ENCODE assay signal across 18 mouse cellular contexts in the genomic region with DNA sequence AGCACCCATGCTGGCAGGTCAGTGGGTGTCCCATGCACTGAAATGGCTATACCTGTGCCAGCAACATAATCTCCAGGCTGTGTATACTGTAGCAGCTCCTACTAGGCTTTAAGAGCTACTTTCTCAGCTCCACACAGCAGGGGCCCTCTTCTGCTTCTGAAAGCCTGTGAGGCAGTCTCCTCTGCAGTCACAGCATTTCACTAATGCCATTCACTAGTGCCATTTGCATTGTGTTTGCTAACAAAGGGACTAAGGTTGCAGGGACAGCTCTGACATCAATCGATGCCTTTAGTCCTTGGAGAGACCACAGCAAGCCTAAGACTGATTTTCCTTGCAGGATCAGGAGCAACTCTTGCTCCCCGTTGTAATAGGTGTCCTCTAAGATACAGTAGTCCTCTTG.
A peak's percentile ranks its signal among the peaks of the same experiment; 100 is the strongest.
DNase-seq lines count a peak whose midpoint lies in the region; ATAC-seq lines count a peak whose summit lies in the region.
"Had no signal": no experiment of that assay in that cellular context is flagged by ENCODE, and none has a peak within 500 bp of the region (broad histone marks: within the 10 kb centered on the region; RNA-seq: fewer than 3 reads in every experiment).

No protein-coding gene starts in this region.

- DNase-seq in midbrain, embryonic 11.5 days (ENCODE audit: low spot score, missing footprints), result no peak
- DNase-seq in R1 (ENCODE audit: low read depth, low spot score), result peak; percentile 78
- peak; percentile 34 for DNase-seq in embryo, embryonic 10 days (ENCODE audit: low spot score)
- DNase-seq in mesoderm, embryonic 11.5 days (ENCODE audit: low read depth, low spot score), result peak; percentile 11
- no peak for DNase-seq in urinary bladder, adult 18-20 months (ENCODE audit: low spot score in 2 of 2)
- no peak for DNase-seq in right cerebral cortex, postnatal 14 days
- DNase-seq: adrenal gland, adult 2 months; adrenal gland, postnatal 25 days; cerebellum, adult 2 months; cerebellum, postnatal 10 days; gastrocnemius, adult 2 months; gastrocnemius, postnatal 25 days had no signal

- H3K9me3 ChIP-seq in midbrain, embryonic 11.5 days (ENCODE audit: control insufficient read depth, low read length), result no peaks in the 10 kb centered on the region
- H3K9me3 ChIP-seq in midbrain, embryonic 16.5 days (replicated peaks; ENCODE audit: control insufficient read depth, low read length, poor library complexity, severe bottlenecking), result no peaks in the 10 kb centered on the region
- H3K9me3 ChIP-seq: embryonic facial prominence, embryonic 10.5 days; forebrain, embryonic 13.5 days; heart, embryonic 12.5 days; hindbrain, embryonic 13.5 days; intestine, embryonic 15.5 days had no signal

- H3K27ac ChIP-seq in midbrain, embryonic 11.5 days (ENCODE audit: low read depth, low read length), result no peak overlapping the region
- no peak overlapping the region for H3K27ac ChIP-seq in midbrain, embryonic 16.5 days (ENCODE audit: low read length)
- H3K27ac ChIP-seq: embryonic facial prominence, embryonic 10.5 days; forebrain, embryonic 13.5 days; gastrocnemius, adult 2 months; hindbrain, embryonic 13.5 days; intestine, embryonic 15.5 days had no signal

- ATAC-seq in midbrain, embryonic 11.5 days (ENCODE audit: low FRiP score), result peak; percentile 55; the same call in 1 of the 2 replicates
- no peak for ATAC-seq in midbrain, embryonic 16.5 days
- ATAC-seq: forebrain, embryonic 13.5 days; intestine, embryonic 15.5 days had no signal

- no peaks in the 10 kb centered on the region for H3K36me3 ChIP-seq in midbrain, embryonic 11.5 days (ENCODE audit: control insufficient read depth, insufficient read depth, low read length)
- no peaks in the 10 kb centered on the region for H3K36me3 ChIP-seq in midbrain, embryonic 16.5 days (ENCODE audit: control insufficient read depth, insufficient read depth, low read length)
- H3K36me3 ChIP-seq: embryonic facial prominence, embryonic 10.5 days; heart, embryonic 12.5 days; hindbrain, embryonic 13.5 days; intestine, embryonic 15.5 days had no signal

- peaks cover 7% of the 10 kb centered on the region for H3K4me1 ChIP-seq in midbrain, embryonic 11.5 days (ENCODE audit: control insufficient read depth, insufficient read depth, low read length)
- H3K4me1 ChIP-seq in midbrain, embryonic 16.5 days (ENCODE audit: control insufficient read depth, insufficient read depth, low read length), result no peaks in the 10 kb centered on the region
- H3K4me1 ChIP-seq: heart, embryonic 12.5 days; intestine, embryonic 15.5 days had no signal

- H3K4me2 ChIP-seq in midbrain, embryonic 11.5 days, result no peak overlapping the region
- no peak overlapping the region for H3K4me2 ChIP-seq in midbrain, embryonic 16.5 days (ENCODE audit: low read length)
- H3K4me2 ChIP-seq: forebrain, embryonic 13.5 days; heart, embryonic 12.5 days; hindbrain, embryonic 13.5 days; intestine, embryonic 15.5 days had no signal

- no peak overlapping the region for H3K4me3 ChIP-seq in midbrain, embryonic 11.5 days (ENCODE audit: low read depth, low read length)
- no peak overlapping the region for H3K4me3 ChIP-seq in midbrain, embryonic 16.5 days (ENCODE audit: low read depth, low read length)
- H3K4me3 ChIP-seq: embryonic facial prominence, embryonic 10.5 days; forebrain, embryonic 13.5 days; gastrocnemius, adult 2 months; heart, embryonic 12.5 days; hindbrain, embryonic 13.5 days; intestine, embryonic 15.5 days had no signal

- WGBS in midbrain, embryonic 11.5 days, result 9% methylated on average over 2 of the region's 2 CpGs
- 0% methylated on average over 2 of the region's 2 CpGs for WGBS in midbrain, embryonic 16.5 days

- no peak overlapping the region for H3K9ac ChIP-seq in midbrain, embryonic 11.5 days (ENCODE audit: low read length)
- no peak overlapping the region for H3K9ac ChIP-seq in midbrain, embryonic 16.5 days (ENCODE audit: low read depth, low read length)
- H3K9ac ChIP-seq: forebrain, embryonic 13.5 days; heart, embryonic 12.5 days; hindbrain, embryonic 13.5 days; intestine, embryonic 15.5 days had no signal

- no peaks in the 10 kb centered on the region for H3K27me3 ChIP-seq in midbrain, embryonic 11.5 days (ENCODE audit: control insufficient read depth, insufficient read depth, low read length)
- H3K27me3 ChIP-seq in midbrain, embryonic 16.5 days (ENCODE audit: control insufficient read depth, insufficient read depth, low read depth, low read length), result no peaks in the 10 kb centered on the region
- H3K27me3 ChIP-seq: forebrain, embryonic 13.5 days; intestine, embryonic 15.5 days had no signal

Comparison
In these comparisons a context has a peak if more than half of its experiments do, and no peak if none do; other contexts are left out.
1. DNase-seq: peak in R1 (single experiment), embryo, embryonic 10 days (single experiment) and mesoderm, embryonic 11.5 days (single experiment); none in midbrain, embryonic 11.5 days (single experiment), urinary bladder, adult 18-20 months (0 of 2) and right cerebral cortex, postnatal 14 days (single experiment).